ENCODE assay signal across 10 mouse cellular contexts in the genomic region with DNA sequence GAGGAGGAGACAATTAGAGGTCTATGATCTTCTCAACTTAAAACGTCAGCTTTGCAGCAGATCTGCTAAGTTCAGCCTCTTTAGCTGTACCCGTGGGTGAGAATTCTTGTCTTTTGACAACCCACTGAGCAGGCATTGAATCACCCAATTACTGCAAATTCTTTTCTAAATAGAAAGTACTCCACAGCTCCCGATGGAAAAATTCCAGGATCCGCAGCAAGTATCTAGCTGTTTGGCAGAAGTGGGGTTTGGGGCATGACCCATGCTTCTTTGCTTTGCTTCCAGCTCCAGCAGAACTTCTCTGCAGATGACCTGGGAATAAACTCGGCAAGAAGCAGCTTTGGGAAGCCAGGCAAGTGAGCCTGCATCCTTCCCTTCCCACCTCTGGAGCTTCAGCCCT.
DNase-seq lines count a peak whose midpoint lies in the region.
"Had no signal": no experiment of that assay in that cellular context is flagged by ENCODE, and none has a peak within 500 bp of the region (broad histone marks: within the 10 kb centered on the region; RNA-seq: fewer than 3 reads in every experiment).

No protein-coding gene starts in this region.

- peak; percentile 5 for DNase-seq in kidney, adult 9 months
- no peak for DNase-seq in kidney, adult 11 months
- peak; percentile 71 for DNase-seq in adipocyte (ENCODE audit: low spot score)
- DNase-seq in kidney, postnatal 4 days, result peak; percentile 29 to 40
- DNase-seq in lung, postnatal 25 days (ENCODE audit: low spot score), result peak; percentile 39
- DNase-seq in urinary bladder, postnatal 4 days (ENCODE audit: low spot score in 2 of 2), result no peak
- no peak for DNase-seq in thymus, postnatal 25 days
- DNase-seq in embryo, embryonic 9.5 days (ENCODE audit: extremely low spot score), result no peak
- DNase-seq: cerebellum, adult 9-11 months; heart, postnatal 36 days had no signal

Comparison
In these comparisons a context has a peak if more than half of its experiments do, and no peak if none do; other contexts are left out.
1. DNase-seq: peak in kidney, adult 9 months (single experiment), adipocyte (single experiment), kidney, postnatal 4 days (2 of 2) and lung, postnatal 25 days (single experiment); none in kidney, adult 11 months (single experiment), urinary bladder, postnatal 4 days (0 of 2), thymus, postnatal 25 days (single experiment) and embryo, embryonic 9.5 days (single experiment).